Mouse (Mus musculus): ENCODE measurements at regions not wholly inside any gene's neighbourhood (a gene's known extent, or its start where the extent isn't known, plus 50 kb on each side); places are given as distances from the start of the nearest gene placed in this dataset.

DNA sequence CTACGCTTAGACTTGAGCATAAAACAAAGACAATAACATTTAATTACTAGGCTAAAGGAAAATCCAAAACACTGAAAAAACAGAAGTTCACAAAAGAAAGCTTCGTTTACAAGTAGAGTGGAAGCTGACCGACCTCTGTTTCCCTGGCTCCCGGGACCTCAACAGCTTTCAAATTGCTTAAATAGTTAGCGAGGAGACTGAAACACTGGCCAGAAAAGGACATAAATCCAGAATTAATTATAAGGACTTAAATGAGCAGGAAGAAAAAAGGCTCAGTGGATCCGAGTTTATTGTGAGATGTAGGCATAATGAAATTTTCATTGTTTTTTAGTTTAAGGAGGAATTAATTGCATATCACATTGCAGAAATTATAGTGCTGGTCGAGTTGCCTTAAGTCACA is 754.4 kb downstream of the Kcnj2 start:
- no peak for DNase-seq (ENCODE audit: low spot score in 2 of 2)

- DNase-seq (ENCODE audit: low spot score in 2 of 2) = no peak
Measured at GRCm38 (mm10) chr11:111828455-111828854, 762.5 kb downstream of the Kcnj2 start.

GRCm38 (mm10) chr11:111838996-111839395 is 773.0 kb downstream of the Kcnj2 start:
- DNase-seq (ENCODE audit: low spot score in 2 of 2) = no peak

GRCm38 (mm10) chr11:111843728-111844258 is 777.8 kb downstream of the Kcnj2 start:
- DNase-seq (ENCODE audit: low spot score in 2 of 2) = no peak

DNA sequence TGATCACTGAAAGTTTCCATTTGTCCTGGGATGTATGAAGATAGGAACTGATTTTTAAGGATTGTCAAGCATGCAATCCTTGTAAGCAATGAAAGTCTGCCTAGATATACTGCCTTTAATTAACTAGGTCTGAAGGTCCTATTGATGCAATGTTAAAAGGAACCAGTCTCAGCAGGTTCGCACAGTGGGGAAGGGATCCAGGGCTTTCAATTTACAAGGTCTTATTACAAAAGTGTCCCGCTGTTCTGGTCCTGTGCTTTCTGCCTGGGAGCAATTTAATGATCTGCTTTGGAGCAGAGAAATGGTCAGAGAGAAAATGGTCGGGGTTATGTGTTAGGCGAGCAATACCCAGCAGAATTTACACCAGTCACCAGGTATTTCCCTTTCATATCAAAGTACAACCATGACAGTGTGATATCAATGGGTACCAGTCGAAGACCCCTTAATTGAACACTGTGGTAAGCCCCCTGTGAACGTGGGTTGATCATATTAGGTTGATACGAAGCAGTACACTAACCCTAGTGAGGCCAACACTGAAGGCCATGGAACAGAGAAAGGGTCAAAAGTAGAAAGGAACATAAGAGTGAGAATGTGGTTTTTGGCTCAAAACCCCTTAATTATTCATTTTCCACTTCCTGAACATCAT is 778.5 kb downstream of the Kcnj2 start:
- DNase-seq (ENCODE audit: low spot score in 2 of 2) = no peak

- DNase-seq (ENCODE audit: low spot score in 2 of 2) = no peak
Measured at GRCm38 (mm10) chr11:111857288-111857687, 791.3 kb downstream of the Kcnj2 start.

GRCm38 (mm10) chr11:111858111-111858510 is 792.1 kb downstream of the Kcnj2 start:
- no peak for DNase-seq (ENCODE audit: low spot score in 2 of 2)

DNA sequence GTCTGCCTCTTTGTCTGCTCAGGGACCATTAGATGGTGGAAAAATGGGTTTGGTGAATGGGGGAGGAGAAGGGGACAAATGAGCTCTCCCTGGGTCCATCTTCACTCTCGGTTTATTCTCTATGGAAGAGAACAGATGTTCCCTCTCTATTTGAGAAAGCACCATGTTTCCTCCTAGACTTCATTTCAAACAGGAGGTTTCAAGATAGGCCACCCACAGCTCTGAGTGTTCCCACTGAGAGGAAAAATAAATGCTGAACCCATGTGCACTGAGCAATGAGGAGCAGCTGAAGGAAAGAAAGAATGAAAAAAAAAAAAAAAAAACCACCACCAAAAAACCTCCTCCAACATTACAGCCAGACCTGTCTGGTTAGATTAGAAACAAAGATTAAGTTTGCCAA is 799.2 kb downstream of the Kcnj2 start:
- DNase-seq (ENCODE audit: low spot score in 2 of 2) = no peak

DNA sequence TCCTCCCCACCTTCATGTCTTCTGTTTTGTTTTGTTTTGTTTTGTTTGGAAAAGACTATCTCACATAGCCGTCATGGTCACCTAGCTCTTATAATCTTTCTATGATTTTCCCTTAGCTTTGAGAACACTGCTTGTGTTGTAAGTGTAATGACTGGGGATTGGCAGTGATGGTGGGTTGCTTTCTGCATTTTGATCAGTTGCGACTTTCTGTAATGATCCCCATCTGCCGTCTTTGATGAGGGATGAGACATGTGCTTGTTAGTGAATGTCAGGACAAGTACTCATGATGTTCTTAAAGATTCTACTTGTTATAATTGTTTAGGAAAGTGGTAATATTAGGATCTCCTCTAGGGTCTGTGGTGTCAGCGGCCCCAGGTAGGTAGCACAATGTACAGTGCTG is 809.4 kb downstream of the Kcnj2 start:
- no peak for DNase-seq (ENCODE audit: low spot score in 2 of 2)

- no peak for DNase-seq (ENCODE audit: low spot score in 2 of 2)
Measured at GRCm38 (mm10) chr11:111880146-111880545, 814.2 kb downstream of the Kcnj2 start.

DNA sequence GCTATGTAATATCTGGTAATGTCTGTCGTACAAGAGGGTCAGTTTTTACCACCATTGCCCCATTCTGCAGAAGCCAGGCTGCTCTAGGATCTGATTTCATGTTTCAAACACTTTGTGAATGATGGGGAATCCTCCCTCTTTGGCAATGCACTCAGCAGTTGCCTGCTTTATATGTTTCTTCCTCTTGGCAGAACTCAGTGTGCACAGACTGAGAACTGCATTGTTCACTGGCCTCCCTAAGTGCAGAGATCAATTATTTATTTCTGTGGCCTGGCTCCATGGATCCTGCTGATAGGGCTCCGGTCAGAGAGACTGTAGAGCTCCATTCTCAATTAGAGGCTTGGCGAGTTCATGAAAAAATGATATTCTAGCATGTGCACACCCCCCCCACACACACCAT is 824.1 kb downstream of the Kcnj2 start:
- DNase-seq (ENCODE audit: low spot score in 2 of 2) = no peak

DNA sequence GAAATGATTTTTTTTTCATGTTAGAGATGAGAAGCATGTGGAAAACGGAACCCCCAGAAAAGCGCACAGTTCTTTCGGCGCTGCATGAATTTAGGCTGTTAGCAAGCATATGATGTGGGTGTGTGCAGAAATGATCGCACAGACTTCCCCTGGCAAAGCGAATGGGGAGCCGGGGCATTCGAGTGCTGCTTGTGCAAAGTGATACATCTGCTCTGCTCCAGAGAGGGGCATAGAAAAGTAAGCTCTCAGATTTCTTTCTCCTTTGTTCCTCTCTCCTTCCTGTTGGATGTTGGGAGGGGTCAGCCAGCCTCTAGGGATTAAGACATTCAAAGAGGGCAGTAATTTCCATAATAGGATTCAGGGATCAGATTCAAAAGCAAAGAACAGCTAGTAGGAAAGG is 827.9 kb downstream of the Kcnj2 start:
- no peak for DNase-seq (ENCODE audit: low spot score in 2 of 2)

DNA sequence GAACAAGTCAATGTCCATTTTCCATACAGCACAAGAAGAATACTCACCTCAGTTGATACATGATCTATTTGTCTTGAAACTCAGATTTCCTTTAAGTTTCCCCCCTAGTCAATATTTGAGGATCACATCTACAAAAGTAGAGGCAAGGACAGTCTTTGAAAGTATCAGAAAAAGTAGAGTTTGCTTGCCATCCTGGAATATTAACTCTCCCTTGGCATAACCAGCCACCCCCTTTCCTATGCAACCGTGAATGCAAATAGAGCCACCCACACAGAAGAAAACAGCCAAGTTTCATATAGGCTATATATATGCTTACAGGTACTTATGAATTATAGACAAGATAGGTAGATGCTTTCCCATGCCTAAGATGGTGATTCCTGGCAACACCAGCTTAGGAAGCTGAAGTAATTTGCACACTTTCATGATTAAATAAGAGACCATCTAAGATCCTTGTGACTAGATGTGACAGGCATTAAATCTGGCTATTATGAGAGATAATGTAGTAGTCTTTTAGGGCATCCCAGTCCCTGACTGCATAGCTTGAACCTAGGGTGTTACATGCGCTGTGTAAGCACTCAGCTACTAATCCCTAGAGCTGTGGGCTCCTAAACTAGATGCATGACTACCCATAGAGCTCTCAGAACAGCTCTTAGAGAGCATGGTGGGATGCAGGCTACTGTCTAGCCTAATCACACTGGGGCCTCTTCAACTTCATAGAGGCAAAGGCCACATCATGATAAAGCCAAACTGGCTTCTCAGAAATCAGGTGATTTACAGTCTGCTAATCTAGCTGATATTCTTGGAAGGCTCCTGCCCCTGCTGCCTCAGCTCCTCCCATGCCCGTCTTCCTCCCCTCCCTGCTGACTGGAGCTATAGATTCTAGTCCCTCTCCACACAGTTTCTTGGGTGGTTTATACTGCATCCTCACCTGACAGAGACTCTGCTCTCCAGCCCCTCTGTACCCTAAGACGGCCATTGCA is 829.5 kb downstream of the Kcnj2 start:
- DNase-seq (ENCODE audit: low spot score in 2 of 2) = no peak

DNA sequence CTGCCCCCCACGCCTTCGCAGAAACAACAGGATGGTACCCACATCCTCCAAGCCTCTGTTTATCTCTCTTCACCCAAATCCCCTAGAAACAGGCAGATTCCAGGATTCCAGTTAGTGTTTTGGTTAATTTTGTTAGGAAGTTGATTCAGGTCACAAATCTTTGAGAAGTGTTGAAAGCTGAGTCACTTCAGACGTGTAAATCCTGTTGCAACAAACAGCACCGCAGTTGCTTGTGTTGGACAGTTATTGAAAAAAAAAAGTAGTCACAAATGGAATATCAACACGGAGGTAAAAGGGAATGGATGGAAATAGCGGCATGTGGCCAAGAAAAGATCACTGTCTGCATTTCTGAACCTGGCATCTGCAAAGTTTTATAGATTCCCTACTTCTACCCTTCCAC is 831.0 kb downstream of the Kcnj2 start:
- DNase-seq (ENCODE audit: low spot score in 2 of 2) = no peak

GRCm38 (mm10) chr11:111904086-111904485 is 838.1 kb downstream of the Kcnj2 start:
- DNase-seq (ENCODE audit: low spot score in 2 of 2) = no peak

- DNase-seq (ENCODE audit: low spot score in 2 of 2) = no peak
Measured at GRCm38 (mm10) chr11:111913891-111914290, 847.9 kb downstream of the Kcnj2 start.

DNA sequence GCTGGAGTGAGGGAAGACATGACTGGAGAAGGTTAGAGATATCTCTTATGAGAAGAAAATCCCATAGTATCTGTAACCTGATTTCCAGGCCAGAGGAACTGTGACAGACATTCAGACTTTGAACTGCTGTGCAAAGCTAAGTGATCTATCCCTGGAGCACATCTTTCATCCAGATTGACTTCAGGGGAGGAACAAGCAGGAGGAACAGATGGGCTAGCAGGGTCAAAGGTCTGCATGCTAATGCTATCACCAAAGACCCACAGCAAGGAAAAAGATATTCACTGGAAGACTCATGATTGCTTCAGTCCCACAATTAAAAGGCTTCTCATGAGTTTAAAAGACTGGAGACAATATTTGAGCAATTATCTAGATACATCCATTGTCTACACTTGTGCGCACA is 855.7 kb upstream of the Sox9 start:
- no peak for DNase-seq (ENCODE audit: low spot score in 2 of 2)

DNA sequence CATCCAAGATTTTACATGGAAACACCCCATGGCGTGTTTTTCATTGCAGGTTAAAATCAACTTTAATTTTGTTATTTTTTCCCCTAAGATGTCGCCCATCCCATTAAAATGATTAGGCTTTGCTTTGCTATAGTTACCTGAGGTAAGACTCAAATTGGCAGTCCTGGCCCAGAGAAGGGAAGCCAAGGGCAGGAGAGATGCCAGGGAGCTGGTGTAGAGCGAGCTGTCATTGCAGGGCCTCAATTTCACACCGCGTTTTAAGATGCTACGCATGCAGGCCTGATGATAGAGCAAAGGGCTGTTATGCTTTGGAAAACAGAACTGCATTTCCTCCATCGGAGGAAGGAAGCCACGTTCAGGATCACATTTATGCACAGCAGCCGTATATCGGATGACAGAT is 852.7 kb upstream of the Sox9 start:
- no peak for DNase-seq (ENCODE audit: low spot score in 2 of 2)

DNA sequence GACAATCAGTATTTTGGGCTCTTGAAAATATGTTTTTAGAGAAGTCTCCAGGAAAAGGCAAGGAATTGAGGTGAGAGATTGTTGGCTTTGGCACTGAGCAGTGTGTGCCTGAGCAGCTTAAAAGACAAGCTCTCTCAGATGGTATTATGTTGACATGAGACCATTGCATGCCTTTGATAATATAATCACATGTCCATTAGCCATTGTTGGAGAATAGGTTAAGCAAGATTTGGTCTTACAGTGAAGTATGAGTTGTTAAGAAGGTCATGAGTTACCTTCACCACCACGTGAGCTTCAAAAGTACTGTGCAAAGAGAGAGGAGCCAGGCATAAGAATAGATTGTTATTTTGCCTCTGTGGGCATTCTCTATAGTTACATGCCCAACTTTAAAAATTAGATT is 850.0 kb upstream of the Sox9 start:
- no peak for DNase-seq (ENCODE audit: low spot score in 2 of 2)

DNA sequence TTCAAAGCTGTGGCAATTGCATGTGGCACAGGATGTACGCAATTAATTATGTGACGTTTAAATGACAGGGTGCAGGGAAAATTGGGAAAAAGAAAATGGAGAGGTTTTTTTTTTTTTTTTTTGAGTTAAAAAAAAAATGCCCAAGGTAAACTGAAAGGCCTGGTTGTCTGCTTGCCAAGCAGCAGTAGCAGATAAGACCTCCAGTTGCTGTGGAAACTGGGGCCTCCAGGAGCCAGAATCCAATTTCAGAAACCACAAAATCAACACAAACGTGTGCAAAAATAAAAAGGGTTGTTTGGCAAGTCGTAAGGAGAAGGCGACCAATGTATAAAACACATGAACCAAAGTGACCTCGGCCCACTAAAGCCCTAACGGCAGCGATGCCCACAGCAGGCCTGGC is 837.7 kb upstream of the Sox9 start:
- DNase-seq (ENCODE audit: low spot score in 2 of 2) = no peak

DNA sequence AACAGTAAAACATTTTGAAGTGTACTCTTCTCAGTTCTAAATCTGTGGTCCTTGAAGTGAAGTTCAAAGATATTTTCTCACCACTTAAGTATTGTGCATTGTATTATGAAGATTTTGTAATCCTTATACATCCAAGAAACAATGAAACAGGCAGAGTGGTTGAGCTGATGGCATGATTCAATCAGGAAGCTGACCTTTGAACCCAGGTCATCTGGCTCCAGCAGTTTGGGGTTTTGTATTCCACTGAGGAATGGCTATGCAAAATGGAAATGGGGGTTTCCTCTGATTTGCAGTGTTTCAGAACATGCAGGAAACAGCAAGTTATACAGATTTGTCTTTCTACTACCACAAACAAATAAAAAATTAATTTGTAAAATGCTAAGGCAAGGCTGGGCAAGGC is 836.2 kb upstream of the Sox9 start:
- DNase-seq (ENCODE audit: low spot score in 2 of 2) = no peak

GRCm38 (mm10) chr11:111947671-111948070 is 834.4 kb upstream of the Sox9 start:
- DNase-seq (ENCODE audit: low spot score in 2 of 2) = no peak

DNA sequence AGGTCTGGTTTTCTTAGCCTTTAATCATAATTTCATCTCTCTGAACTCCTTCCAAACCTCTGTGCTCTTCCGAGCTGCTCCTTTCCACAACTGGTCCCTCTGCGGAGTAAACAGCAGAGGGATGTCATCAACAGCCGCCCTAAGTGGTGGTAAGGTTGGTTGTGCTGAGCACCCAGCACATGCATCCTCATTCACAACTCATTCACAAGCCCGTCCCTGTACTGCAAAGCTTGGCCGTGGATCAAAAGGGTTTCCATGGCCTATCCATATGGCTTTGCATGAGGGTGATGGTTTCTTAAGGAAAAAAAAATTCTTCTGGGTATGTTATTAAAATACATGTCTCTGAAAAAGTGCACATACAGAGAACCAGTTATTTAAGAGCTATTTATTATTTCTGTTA is 828.6 kb upstream of the Sox9 start:
- no peak for DNase-seq (ENCODE audit: low spot score in 2 of 2)
